Mouse (Mus musculus): ENCODE measurements around the gene E2f6. TPM values are rescaled to one million over a fixed set of nuclear protein-coding genes. Genes with fewer than 3 reads are reported as not detected.

Gene E2f6
- polyA plus RNA-seq, 1 experiment from 2014 or later: 15.8 TPM

DNA sequence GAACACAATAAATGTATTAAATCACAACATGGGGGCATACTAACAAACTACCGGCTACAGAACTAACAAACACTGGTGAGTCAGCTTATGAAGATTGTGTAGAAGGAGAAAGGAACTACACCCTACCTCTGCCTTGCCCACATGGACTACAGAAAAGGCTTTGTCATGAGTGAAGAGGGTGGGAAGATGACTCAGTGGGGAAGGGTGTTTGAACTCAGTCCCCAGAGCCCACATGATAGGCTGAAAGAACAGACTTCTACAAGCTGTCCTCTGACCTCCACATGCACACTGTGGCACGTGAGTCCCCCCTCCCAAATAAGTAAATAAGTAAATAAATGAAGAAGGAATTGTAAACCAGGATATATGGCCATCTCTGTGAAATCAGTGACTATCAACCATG, 31.6 kb upstream of the E2f6 start:
- no peak overlapping the region for H3K9ac ChIP-seq
- no peaks in the 10 kb centered on the region for H3K27me3 ChIP-seq
- H3K4me3 ChIP-seq (replicated peaks): no peak overlapping the region
- no peak for ATAC-seq (ENCODE audit: insufficient read depth)
- H3K9me3 ChIP-seq (replicated peaks): no peaks in the 10 kb centered on the region
- H3K27ac ChIP-seq (replicated peaks): no peak overlapping the region
- no peaks in the 10 kb centered on the region for H3K36me3 ChIP-seq (replicated peaks)
- WGBS (ENCODE audit: insufficient replicate concordance): 56% methylated on average over 2 of the region's 2 CpGs
- peaks cover 6% of the 10 kb centered on the region; the same call in 1 of the 2 replicates for H3K4me1 ChIP-seq (replicated peaks)
- H3K4me2 ChIP-seq: no peak overlapping the region

DNA sequence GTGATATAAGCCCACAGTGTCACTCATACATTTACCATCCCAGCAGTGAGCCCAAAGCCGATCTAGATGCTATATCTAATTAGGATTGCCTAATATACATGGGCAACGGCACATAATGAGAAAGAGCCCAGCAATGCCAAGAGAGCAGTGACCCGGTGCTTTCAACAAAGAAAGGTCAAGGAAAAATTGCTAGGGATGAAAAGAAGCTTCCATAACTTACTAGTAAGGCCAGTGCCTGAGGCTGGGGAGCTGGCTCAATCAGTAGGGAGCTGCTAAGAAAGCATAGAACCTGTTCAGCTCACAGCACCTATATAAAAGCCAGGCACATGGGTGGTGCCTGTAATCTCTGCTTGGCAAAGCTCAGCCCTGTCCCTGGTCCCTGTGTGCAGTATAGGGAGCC, 30.4 kb upstream of the E2f6 start:
- H3K27ac ChIP-seq (replicated peaks): no peak overlapping the region
- H3K36me3 ChIP-seq (replicated peaks): no peaks in the 10 kb centered on the region
- no peak for ATAC-seq (ENCODE audit: insufficient read depth)
- H3K27me3 ChIP-seq: no peaks in the 10 kb centered on the region
- H3K4me1 ChIP-seq (replicated peaks): peaks cover 6% of the 10 kb centered on the region; the same call in 1 of the 2 replicates
- H3K4me2 ChIP-seq: no peak overlapping the region
- no peaks in the 10 kb centered on the region for H3K9me3 ChIP-seq (replicated peaks)
- no peak overlapping the region for H3K4me3 ChIP-seq (replicated peaks)
- WGBS (ENCODE audit: insufficient replicate concordance): 62% methylated on average over 3 of the region's 3 CpGs
- H3K9ac ChIP-seq: no peak overlapping the region

DNA sequence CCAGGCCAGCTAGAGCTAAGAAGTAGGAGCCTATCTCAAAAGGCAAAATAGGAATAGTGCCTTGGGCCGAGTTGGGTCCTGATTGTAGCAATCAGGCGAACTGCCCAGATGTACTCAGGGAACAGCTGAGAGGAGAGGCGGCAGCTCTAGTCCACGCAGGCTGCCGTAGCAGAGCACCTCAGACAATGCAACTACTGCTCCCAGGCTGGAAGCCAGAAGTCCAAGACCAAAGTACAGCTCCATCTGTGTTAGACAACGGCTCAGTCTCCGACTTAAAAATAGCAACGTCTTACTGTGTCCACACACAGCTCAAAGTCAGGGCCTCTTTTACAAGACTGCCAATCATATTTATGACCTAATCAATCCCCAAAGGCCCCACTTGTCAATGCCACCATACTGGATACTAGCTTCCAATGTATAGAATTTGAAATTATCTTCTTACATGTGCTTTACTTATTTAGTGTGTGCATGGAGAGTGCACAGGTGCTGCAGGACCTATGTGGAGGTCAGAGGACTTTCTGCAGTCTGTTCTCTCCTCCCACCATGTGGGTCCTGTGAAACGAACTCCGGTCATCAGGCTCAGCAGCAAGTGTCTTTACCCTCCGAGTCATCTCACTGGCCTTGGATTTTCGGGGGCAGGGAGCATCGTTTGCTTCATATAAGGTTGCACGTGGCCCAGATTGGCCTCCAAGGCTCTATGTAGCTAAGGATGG, 29.6 kb upstream of the E2f6 start:
- peaks cover 6% of the 10 kb centered on the region; the same call in 1 of the 2 replicates for H3K4me1 ChIP-seq (replicated peaks)
- H3K27ac ChIP-seq (replicated peaks): no peak overlapping the region
- ATAC-seq (ENCODE audit: insufficient read depth): no peak
- H3K27me3 ChIP-seq: no peaks in the 10 kb centered on the region
- 64% methylated on average over 14 of the region's 14 CpGs for WGBS (ENCODE audit: insufficient replicate concordance)
- no peaks in the 10 kb centered on the region for H3K36me3 ChIP-seq (replicated peaks)
- H3K9me3 ChIP-seq (replicated peaks): no peaks in the 10 kb centered on the region
- no peak overlapping the region for H3K9ac ChIP-seq
- H3K4me2 ChIP-seq: no peak overlapping the region
- no peak overlapping the region for H3K4me3 ChIP-seq (replicated peaks)

DNA sequence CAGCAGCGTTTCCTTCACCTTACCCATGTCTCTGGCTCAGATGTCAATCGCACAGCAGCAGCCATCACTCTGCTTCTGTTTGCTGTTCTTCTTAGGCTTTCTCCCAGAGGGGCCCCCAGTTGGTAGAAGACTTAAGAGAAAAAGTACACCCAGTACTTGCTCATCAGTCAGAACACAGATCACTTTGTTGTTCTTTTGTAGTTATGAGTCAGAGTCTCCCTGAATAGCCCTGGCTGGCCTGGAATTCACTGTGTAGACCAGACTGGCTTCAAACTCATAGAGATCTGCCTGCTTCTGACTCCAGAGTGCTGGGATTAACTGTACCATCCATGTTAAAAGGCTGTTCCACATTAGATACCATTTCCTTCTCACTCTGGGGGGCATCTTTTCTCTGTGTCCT, 22.2 kb upstream of the E2f6 start:
- Histone ChIP-seq H3K27me3 (no peaks in the 10 kb centered on the region), H3K9ac (no peak overlapping the region), H3K4me1 (replicated peaks) (0 out of 2 replicates have a peak, but pooled peaks cover 4% of the 10 kb centered on the region), H3K36me3 (replicated peaks) (no peaks in the 10 kb centered on the region), H3K4me3 (replicated peaks) (no peak overlapping the region), H3K9me3 (replicated peaks) (no peaks in the 10 kb centered on the region), H3K4me2 (no peak overlapping the region), H3K27ac (replicated peaks) (no peak overlapping the region)
- WGBS (ENCODE audit: insufficient replicate concordance): 55% methylated on average over 2 of the region's 2 CpGs
- ATAC-seq (ENCODE audit: insufficient read depth): no peak

DNA sequence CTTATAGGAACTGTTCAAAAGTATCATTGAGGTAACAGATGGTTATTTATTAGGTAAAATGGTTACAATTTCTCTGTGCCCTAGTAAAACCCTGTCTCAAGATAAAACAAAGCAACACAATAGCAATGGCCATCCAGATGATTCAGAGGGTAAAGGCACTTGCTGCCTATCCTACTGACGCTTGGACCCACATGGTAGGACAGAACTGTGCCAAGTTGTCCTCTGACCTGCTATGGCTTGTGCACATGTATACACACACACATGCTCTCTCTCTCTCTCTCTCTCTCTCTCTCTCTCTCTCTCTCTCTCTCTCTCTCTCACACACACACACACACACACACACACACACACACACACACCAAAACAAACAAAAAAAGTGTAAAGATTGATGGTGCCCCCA, 21.6 kb upstream of the E2f6 start:
- H3K27me3 ChIP-seq: no peaks in the 10 kb centered on the region
- H3K27ac ChIP-seq (replicated peaks): no peak overlapping the region
- H3K9ac ChIP-seq: no peak overlapping the region
- 48% methylated on average over 1 of the region's 1 CpGs for WGBS (ENCODE audit: insufficient replicate concordance)
- H3K4me1 ChIP-seq (replicated peaks): 0 out of 2 replicates have a peak, but pooled peaks cover 4% of the 10 kb centered on the region
- no peak overlapping the region for H3K4me2 ChIP-seq
- no peaks in the 10 kb centered on the region for H3K36me3 ChIP-seq (replicated peaks)
- H3K9me3 ChIP-seq (replicated peaks): no peaks in the 10 kb centered on the region
- ATAC-seq (ENCODE audit: insufficient read depth): no peak
- H3K4me3 ChIP-seq (replicated peaks): no peak overlapping the region

DNA sequence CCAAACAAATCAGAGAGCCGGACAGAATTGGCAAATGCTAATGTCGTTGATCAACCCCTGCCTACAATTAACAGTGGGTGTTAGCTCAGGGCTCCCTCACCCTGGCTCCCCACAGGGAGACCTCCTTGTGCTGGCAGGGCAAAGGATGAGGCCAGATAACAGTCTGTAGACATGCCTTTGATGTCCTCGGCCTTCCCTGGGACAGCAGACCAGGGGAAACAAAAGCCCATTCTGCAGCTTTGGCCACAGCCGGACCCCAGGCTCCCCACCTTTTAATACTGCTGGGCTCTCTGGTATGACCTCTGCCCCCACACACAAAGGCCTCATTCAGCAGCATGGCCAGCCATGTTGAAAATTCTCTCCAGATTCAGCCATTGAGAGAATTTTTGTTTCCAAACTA, 21.0 kb upstream of the E2f6 start:
- Histone ChIP-seq H3K27me3 (no peaks in the 10 kb centered on the region), H3K9me3 (replicated peaks) (no peaks in the 10 kb centered on the region), H3K36me3 (replicated peaks) (no peaks in the 10 kb centered on the region), H3K4me1 (replicated peaks) (0 out of 2 replicates have a peak, but pooled peaks cover 4% of the 10 kb centered on the region), H3K4me3 (replicated peaks) (no peak overlapping the region), H3K4me2 (no peak overlapping the region), H3K9ac (no peak overlapping the region), H3K27ac (replicated peaks) (no peak overlapping the region)
- 33% methylated on average over 4 of the region's 4 CpGs for WGBS (ENCODE audit: insufficient replicate concordance)
- ATAC-seq (ENCODE audit: insufficient read depth): no peak

DNA sequence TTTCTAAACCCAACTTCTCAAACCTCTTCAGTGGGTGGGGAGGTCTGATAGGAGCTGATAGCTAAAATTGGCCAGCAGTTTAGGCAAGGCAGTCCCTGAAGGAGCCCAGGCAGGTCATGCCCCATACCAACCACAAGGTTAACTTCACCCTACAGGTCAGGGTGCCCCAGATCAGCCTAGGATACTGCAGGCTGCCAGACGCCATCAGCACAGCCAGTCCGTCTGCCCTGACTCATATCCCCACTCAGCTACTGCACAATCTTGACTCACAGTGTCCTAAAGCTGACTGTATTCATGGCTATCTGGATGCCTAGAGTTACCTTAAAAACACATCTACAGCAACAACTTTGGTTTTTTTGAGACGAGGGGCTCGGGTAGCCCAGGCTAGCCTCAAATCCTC, 20.3 kb upstream of the E2f6 start:
- Histone ChIP-seq H3K4me3 (replicated peaks) (no peak overlapping the region), H3K36me3 (replicated peaks) (no peaks in the 10 kb centered on the region), H3K9ac (no peak overlapping the region), H3K27ac (replicated peaks) (no peak overlapping the region), H3K4me2 (no peak overlapping the region), H3K4me1 (replicated peaks) (0 out of 2 replicates have a peak, but pooled peaks cover 4% of the 10 kb centered on the region), H3K9me3 (replicated peaks) (no peaks in the 10 kb centered on the region), H3K27me3 (no peaks in the 10 kb centered on the region)
- 50% methylated on average over 4 of the region's 4 CpGs for WGBS (ENCODE audit: insufficient replicate concordance)
- no peak for ATAC-seq (ENCODE audit: insufficient read depth)

DNA sequence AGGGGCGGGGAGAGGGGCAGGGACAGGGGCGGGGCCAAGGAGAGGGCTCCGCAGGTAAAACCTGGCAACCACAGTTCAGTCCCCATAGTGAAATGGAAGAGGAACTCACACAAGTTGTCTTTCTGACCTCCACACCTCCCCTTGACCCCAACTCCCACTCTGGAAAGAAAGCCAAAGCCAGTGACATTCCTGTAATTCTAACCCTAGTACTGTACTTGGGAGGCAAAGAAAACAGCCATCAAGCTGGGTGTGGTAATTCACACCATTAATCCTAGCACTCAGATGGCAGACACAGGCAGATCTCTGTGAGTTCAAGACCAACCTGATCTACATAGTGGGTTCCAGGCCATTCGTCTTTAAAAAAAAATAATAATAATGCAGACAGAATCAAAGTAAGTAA, 17.4 kb upstream of the E2f6 start:
- Histone ChIP-seq H3K9me3 (replicated peaks) (no peaks in the 10 kb centered on the region), H3K9ac (no peak overlapping the region), H3K4me3 (replicated peaks) (no peak overlapping the region), H3K4me1 (replicated peaks) (0 out of 2 replicates have a peak, but pooled peaks cover 4% of the 10 kb centered on the region), H3K36me3 (replicated peaks) (no peaks in the 10 kb centered on the region), H3K4me2 (no peak overlapping the region), H3K27ac (replicated peaks) (no peak overlapping the region), H3K27me3 (peaks cover 9% of the 10 kb centered on the region)
- 56% methylated on average over 4 of the region's 4 CpGs for WGBS (ENCODE audit: insufficient replicate concordance)
- no peak for ATAC-seq (ENCODE audit: insufficient read depth)

DNA sequence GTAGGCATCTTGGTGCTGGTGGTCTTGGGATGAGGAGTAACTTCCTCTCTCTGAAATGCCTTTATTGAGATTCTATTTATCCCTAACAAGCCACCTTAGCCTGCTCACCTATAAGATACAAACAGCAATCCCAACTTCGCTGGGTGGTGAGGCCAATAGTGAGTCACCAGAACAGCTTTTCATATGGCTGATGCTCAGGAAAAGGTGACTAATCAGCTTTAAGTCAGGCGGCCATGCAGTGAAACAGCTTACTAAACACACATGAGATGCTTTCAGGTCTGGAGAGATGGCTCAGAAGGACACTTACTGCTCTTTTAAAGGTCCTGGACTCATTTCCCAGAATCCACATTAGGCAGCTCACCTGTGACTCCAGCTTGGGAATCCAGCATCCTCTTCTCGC, 15.0 kb upstream of the E2f6 start:
- Histone ChIP-seq H3K4me2 (no peak overlapping the region), H3K27ac (replicated peaks) (no peak overlapping the region), H3K36me3 (replicated peaks) (no peaks in the 10 kb centered on the region), H3K27me3 (peaks cover 31% of the 10 kb centered on the region), H3K9ac (no peak overlapping the region), H3K4me1 (replicated peaks) (no peaks in the 10 kb centered on the region), H3K4me3 (replicated peaks) (no peak overlapping the region), H3K9me3 (replicated peaks) (no peaks in the 10 kb centered on the region)
- WGBS (ENCODE audit: insufficient replicate concordance): 42% methylated on average over 3 of the region's 3 CpGs
- ATAC-seq (ENCODE audit: insufficient read depth): no peak

DNA sequence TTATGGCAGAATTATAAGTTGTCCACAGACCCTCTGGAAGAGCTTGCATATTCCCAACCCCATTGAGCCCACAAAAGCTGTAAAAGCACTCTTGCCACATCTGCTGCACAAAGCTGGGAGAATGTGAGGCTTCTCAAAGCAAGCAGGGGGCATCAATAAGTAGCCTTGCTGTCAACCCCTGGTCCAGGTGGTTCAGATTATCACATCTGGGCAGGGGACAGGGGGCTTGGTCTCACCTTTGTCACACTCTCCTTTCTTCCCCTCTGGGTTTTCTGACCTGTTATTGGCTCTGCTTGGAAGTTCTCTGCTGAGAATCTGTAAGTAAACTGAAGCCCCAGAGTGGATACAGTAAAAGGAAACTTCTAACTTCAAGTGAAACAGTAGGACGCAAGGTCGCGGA, 11.9 kb upstream of the E2f6 start:
- Histone ChIP-seq H3K27ac (replicated peaks) (no peak overlapping the region), H3K9ac (no peak overlapping the region), H3K4me2 (peak overlapping the region; percentile 63; the same call in 1 of the 2 replicates), H3K27me3 (peaks cover 52% of the 10 kb centered on the region), H3K9me3 (replicated peaks) (no peaks in the 10 kb centered on the region), H3K36me3 (replicated peaks) (no peaks in the 10 kb centered on the region), H3K4me3 (replicated peaks) (no peak overlapping the region), H3K4me1 (replicated peaks) (no peaks in the 10 kb centered on the region)
- 61% methylated on average over 3 of the region's 3 CpGs for WGBS (ENCODE audit: insufficient replicate concordance)
- ATAC-seq (ENCODE audit: insufficient read depth): no peak

DNA sequence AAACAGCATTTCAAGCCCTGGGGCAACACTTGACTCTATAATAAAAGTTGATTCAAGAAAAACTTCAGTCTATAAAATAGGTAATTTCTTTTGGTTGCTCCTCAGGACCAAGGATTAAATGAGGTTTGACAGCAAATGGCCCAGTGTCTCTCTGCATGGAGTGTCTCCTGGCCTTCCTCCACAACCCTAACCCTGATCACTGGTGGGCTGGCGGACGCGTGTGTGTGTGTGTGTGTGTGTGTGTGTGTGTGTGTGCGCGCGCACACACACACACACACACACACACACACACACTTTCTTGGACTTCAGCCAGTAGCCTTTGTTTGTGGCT, 10.9 kb upstream of the E2f6 start:
- Histone ChIP-seq H3K36me3 (replicated peaks) (no peaks in the 10 kb centered on the region), H3K4me1 (replicated peaks) (no peaks in the 10 kb centered on the region), H3K4me3 (replicated peaks) (peak overlapping the region; percentile 50), H3K27ac (replicated peaks) (no peak overlapping the region), H3K27me3 (peaks cover 56% of the 10 kb centered on the region), H3K9me3 (replicated peaks) (no peaks in the 10 kb centered on the region), H3K9ac (no peak overlapping the region), H3K4me2 (peak overlapping the region; percentile 63)
- WGBS (ENCODE audit: insufficient replicate concordance): 31% methylated on average over 6 of the region's 6 CpGs
- ATAC-seq (ENCODE audit: insufficient read depth): 0 out of 2 replicates have a peak, but pooled peaks have one; percentile 12
